Mouse (Mus musculus) heart, adult 2 months (tissue): ENCODE results near the gene Atp5k.

ENCODE experiments used
- CTCF ChIP-seq: fragments of 200-600 bp; IDR thresholded peaks from 2 replicates; pipeline ENCODE4 v1.8.1; 2022; ENCODE audit warnings: antibody characterized with exemption, mild to moderate bottlenecking, moderate library complexity
- EP300 ChIP-seq: fragments of 200-500 bp; IDR thresholded peaks from 2 replicates; pipeline ENCODE4 v1.6.1; 2011; ENCODE audit warnings: low read depth, low read length, control low read depth; ENCODE audit not compliant: insufficient read depth
- POLR2A ChIP-seq: fragments of 200-500 bp; IDR thresholded peaks from 2 replicates; pipeline ENCODE4 v1.6.1; 2011; ENCODE audit warnings: mild to moderate bottlenecking, low read depth, low read length, control low read depth; ENCODE audit not compliant: insufficient read depth

DNA sequence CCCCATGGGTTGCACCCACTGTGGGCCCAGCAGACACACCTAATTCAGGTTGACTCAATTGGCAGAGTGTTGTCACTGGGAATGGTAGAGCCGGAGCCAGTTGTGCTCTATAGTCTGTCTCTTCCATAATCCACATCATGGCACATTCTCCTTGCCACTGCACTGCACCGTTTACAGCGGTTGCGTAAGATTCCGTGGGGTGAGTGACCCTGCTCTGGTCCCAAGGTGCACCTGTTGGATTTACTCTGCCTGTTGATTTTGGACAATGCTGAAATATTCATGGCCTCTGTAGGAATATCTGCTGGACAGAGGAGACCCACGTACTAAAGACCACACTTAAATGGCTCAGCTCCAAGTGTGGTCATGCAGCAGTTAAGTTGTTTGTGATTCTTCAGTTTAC lies 48.8 kb upstream of the Atp5k start:
- TF ChIP-seq POLR2A: no peak
- no peak for TF ChIP-seq CTCF
- no peak for TF ChIP-seq EP300
